Mouse (Mus musculus) ES-E14 (cell line): ENCODE data around the gene Txlna. TPM values are rescaled to one million over a fixed set of nuclear protein-coding genes. Genes with fewer than 3 reads are reported as not detected.

Experiments used
- DNase-seq: peaks from one replicate; pipeline ENCODE4 v3.0.0-alpha.2; 2013; ENCODE audit warnings: low read depth, low spot score
- H3K27ac ChIP-seq: 2 replicates; pipeline ENCODE4 v1.5.1; 2012; ENCODE audit warnings: low read depth, mild to moderate bottlenecking, low read length, moderate library complexity, mixed read lengths; ENCODE audit not compliant: poor library complexity, insufficient read depth, severe bottlenecking
- H3K36me3 ChIP-seq: 2 replicates; pipeline ENCODE4 v1.6.1; 2012; ENCODE audit warnings: mild to moderate bottlenecking, low read length, moderate library complexity, mixed read lengths; ENCODE audit not compliant: control insufficient read depth, poor library complexity, insufficient read depth, severe bottlenecking
- H3K4me1 ChIP-seq, 2 experiments: fragments of 150-350 bp in 1 of 2; sonication (generic) in 1 of 2; 2 replicates each; pipeline ENCODE4 v1.6.1; 2012; ENCODE audit warnings: low read length in 2 of 2, mild to moderate bottlenecking in 1 of 2, mixed read lengths in 1 of 2; ENCODE audit not compliant: control insufficient read depth in 2 of 2, insufficient read depth in 2 of 2, poor library complexity in 1 of 2
- H3K4me3 ChIP-seq, 2 experiments: fragments of 150-350 bp in 1 of 2; sonication (generic) in 1 of 2; 2 replicates each; pipeline ENCODE4 v1.5.1; 2012; ENCODE audit warnings: low read length in 2 of 2, low read depth in 1 of 2, mild to moderate bottlenecking in 1 of 2, mixed read lengths in 1 of 2; ENCODE audit not compliant: insufficient read depth in 1 of 2, poor library complexity in 1 of 2, severe bottlenecking in 1 of 2
- H3K9ac ChIP-seq: 2 replicates; pipeline ENCODE4 v1.6.1; 2012; ENCODE audit warnings: low read depth, mild to moderate bottlenecking, low read length, mixed read lengths; ENCODE audit not compliant: poor library complexity, insufficient read depth, severe bottlenecking
- H3K9me3 ChIP-seq: fragments of 150-350 bp; sonication (generic); 2 replicates; pipeline ENCODE4 v1.6.1; 2012; ENCODE audit warnings: low read depth, mild to moderate bottlenecking, low read length; ENCODE audit not compliant: control insufficient read depth, insufficient read depth
- CHD2 ChIP-seq: IDR thresholded peaks from 2 replicates; pipeline ENCODE4 v1.6.1; 2014; ENCODE audit warnings: mild to moderate bottlenecking, low read depth, low read length, inconsistent platforms
- HCFC1 ChIP-seq: IDR thresholded peaks from 2 replicates; pipeline ENCODE4 v1.6.1; 2012; ENCODE audit warnings: low read length, inconsistent platforms, borderline replicate concordance; ENCODE audit not compliant: insufficient read depth
- MAFK ChIP-seq: IDR thresholded peaks from 2 replicates; pipeline ENCODE4 v1.6.1; 2014; ENCODE audit warnings: mild to moderate bottlenecking, low read depth, low read length, inconsistent platforms; ENCODE audit not compliant: insufficient read depth
- ZC3H11A ChIP-seq: IDR thresholded peaks from 2 replicates; pipeline ENCODE4 v1.6.1; 2012; ENCODE audit warnings: low read depth, mild to moderate bottlenecking, inconsistent platforms, low read length, borderline replicate concordance
- ZNF384 ChIP-seq: IDR thresholded peaks from 2 replicates; pipeline ENCODE4 v1.6.1; 2012; ENCODE audit warnings: low read depth, low read length, inconsistent platforms
- in situ Hi-C, 2 experiments: fragments of 600-800 bp; cut with MboI; formaldehyde crosslinking; loops; one replicate each; pipeline ENCODE4 v1.15.1; 2025; ENCODE audit warnings: low sequenced_read_pairs in 2 of 2, inconsistent platforms in 1 of 2; ENCODE audit not compliant: unreplicated experiment in 2 of 2
- total RNA-seq: library from RNA; depleted of rRNA; stranded (reverse); fragments of 300-350 nt; gene quantifications from 2 replicates; pipeline ENCODE4 v1.2.3, GENCODE M21; 2012; rRNA removed

Gene Txlna
- total RNA-seq = 61.5 and 72.9 TPM in 2 replicates

DNA sequence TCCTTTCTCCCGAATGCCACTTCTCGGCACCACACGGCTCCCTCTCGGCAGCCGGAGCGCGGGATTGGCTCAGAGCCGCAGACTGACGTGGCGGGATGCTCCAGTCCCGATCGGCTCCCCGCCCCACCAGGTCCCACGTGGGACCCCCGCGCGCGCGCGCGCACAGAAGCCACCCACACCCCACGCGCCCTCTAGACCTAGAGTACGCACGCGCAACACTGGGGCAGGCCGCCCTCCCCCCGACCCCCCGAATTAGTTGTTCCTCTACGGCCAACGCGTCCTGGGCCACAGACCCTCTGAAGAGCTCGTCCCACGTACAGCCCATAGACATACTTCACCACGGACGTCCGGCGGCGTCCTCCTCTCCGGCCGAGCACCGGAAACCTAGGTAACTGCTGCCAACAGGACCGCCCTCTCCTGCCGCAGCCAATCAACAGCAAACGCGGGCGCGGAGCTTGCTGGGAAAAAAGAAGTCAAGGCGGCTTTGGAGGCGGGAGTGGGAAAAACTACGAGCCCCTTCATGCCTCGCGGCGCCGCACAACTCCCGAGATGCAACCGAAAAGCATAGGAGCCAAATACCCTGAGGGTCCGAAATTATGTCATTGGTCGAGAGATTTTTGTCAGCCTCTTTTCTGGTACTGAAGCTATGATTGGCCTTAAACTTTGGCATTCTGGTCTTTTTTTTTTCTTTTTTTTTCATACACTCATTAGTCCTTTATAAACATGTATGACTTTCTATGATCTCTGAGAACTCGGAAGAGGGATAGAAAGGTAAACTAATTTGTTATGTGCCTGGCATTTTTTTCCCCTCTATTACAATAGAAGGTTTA lies at the start of gene Txlna:
Gene Txlna (minus strand): TSS at position 428 of the 830 bp plus-strand sequence.
- in situ Hi-C loops = no loop called here
- peak within 1 kb of the TSS; percentile 75 to 81 for H3K4me3 ChIP-seq
- peak; percentile 97 for DNase-seq
- peaks cover 28% of the 10 kb centered on the region for H3K36me3 ChIP-seq
- H3K4me1 ChIP-seq = no peaks in the 10 kb centered on the region; a peak in 2 of 4 replicates
- TF ChIP-seq HCFC1 (peak; percentile 90), CHD2 (0 out of 2 replicates have a peak, but pooled peaks have one; percentile 49), ZC3H11A (no peak), ZNF384 (peak; percentile 86), MAFK (no peak)
- no peaks in the 10 kb centered on the region for H3K9me3 ChIP-seq
- peak within 1 kb of the TSS; percentile 97 for H3K9ac ChIP-seq
- peak within 1 kb of the TSS; percentile 80 for H3K27ac ChIP-seq

DNA sequence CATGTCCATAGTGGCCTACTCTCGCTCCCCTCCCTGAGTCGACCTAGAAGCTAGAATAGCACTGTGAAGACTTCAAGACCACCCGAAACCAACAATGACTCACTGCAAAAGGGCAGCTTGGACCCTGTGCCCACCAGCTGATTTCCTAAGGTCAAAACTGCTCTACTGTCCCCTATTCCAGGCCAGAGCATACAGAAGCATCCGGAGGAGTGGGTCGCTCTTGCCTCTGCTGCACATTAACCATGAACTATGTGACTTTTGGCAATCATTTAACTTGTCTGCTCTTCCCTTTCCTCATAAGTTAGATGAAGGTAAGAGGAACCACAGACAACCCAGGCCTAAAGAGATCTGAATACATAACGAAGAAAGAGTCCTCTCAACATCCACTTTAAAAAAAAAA lies 43.7 kb upstream of the Txlna start:
- H3K9me3 ChIP-seq = no peaks in the 10 kb centered on the region
- no peak overlapping the region for H3K4me3 ChIP-seq
- TF ChIP-seq HCFC1 (no peak), ZNF384 (no peak), MAFK (no peak), CHD2 (no peak), ZC3H11A (no peak)
- H3K27ac ChIP-seq = no peak overlapping the region
- in situ Hi-C loops = no loop called here
- H3K4me1 ChIP-seq = 0 out of 4 replicates have a peak, but pooled peaks cover 0 to 4% of the 10 kb centered on the region in 2 experiments
- H3K9ac ChIP-seq = no peak overlapping the region
- DNase-seq = no peak
- H3K36me3 ChIP-seq = peaks cover 21% of the 10 kb centered on the region; the same call in 1 of the 2 replicates

DNA sequence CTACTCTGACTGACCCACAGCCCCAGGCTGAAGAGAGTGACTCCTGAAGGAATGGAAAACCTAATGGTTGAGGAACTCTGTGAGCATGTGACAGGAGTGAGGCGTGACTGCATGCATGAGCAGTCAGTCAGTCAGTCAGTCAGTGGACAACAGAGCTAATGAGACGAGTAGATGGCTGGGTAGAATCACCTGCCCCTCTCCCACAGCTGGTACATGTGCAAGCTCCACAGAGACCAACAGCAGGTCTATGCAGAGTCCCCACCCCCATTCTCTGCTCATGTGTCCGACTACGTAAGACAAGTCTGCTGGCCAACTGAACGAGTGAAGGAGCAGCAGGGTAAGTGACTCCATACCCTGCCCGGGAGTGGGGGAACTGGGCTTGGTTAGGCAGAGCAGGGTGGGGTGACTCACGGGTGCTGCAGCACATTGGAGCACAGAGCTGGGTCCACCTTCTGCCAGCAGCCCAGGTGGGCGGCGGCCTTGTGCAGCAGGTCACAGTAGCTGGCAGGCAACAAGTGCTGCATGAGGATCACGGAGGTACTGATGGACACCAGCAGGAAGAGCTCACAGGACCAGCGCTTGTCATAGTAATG lies 43.1 kb upstream of the Txlna start:
- no peak for TF ChIP-seq ZNF384
- H3K9me3 ChIP-seq = no peaks in the 10 kb centered on the region
- H3K36me3 ChIP-seq = peaks cover 21% of the 10 kb centered on the region; the same call in 1 of the 2 replicates
- no peak overlapping the region for H3K4me3 ChIP-seq
- H3K4me1 ChIP-seq = 0 out of 4 replicates have a peak, but pooled peaks cover 0 to 4% of the 10 kb centered on the region in 2 experiments
- in situ Hi-C loops = no loop called here
- no peak overlapping the region for H3K9ac ChIP-seq
- no peak for DNase-seq
- no peak overlapping the region for H3K27ac ChIP-seq

DNA sequence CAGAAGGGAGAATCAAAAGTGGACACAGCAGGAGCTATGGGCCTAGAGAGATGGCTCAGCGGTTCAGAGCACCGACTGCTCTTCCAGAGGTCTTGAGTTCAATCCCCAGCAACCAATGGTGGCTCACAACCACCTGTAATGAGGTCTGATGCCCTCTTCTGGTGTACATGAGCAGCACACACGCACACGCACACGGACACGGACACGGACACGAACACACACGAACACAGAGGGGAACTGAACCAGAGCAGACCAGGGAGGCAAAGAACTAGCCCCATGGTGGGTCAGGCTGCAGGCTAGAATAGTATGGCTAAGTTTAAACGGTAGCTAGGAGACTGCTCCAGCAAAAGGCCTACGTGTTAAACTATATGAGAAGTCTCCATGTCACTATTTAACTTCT lies 41.0 kb upstream of the Txlna start:
- no peak for DNase-seq
- Histone ChIP-seq H3K36me3 (peaks cover 27% of the 10 kb centered on the region; the same call in 1 of the 2 replicates), H3K9me3 (no peaks in the 10 kb centered on the region), H3K4me1 (peaks cover 0 to 7% of the 10 kb centered on the region in 2 experiments; a peak in 1 of 4 replicates), H3K9ac (no peak overlapping the region), H3K4me3 (no peak overlapping the region), H3K27ac (no peak overlapping the region)
- TF ChIP-seq ZNF384 (no peak), CHD2 (no peak), HCFC1 (no peak), MAFK (no peak), ZC3H11A (no peak)
- in situ Hi-C loops = no loop called here
